Mouse (Mus musculus): ENCODE measurements around the gene Cdh24. TPM values are rescaled to one million over a fixed set of nuclear protein-coding genes. Genes with fewer than 3 reads are reported as not detected.

Gene Cdh24
- polyA plus RNA-seq, 1 experiment from 2014 or later = 2.1 TPM

GRCm38 (mm10) chr14:54591056-54591455 is 50.1 kb downstream of the Cdh24 start:
- Histone ChIP-seq H3K9me3 (ENCODE audit: control insufficient read depth, low read length) (no peaks in the 10 kb centered on the region), H3K4me1 (replicated peaks; ENCODE audit: control insufficient read depth, insufficient read depth, low read length) (peaks cover 4% of the 10 kb centered on the region; the same call in 1 of the 2 replicates), H3K4me2 (ENCODE audit: low read depth, low read length) (no peak overlapping the region), H3K27me3 (ENCODE audit: control insufficient read depth, insufficient read depth, low read depth, low read length) (no peaks in the 10 kb centered on the region), H3K36me3 (ENCODE audit: control insufficient read depth, insufficient read depth, low read length) (peaks cover 11% of the 10 kb centered on the region; the same call in 1 of the 2 replicates), H3K4me3 (ENCODE audit: low read length) (no peak overlapping the region), H3K27ac (ENCODE audit: low read length) (no peak overlapping the region), H3K9ac (ENCODE audit: low read length) (no peak overlapping the region; the same call in 1 of the 2 replicates)
- 91% methylated on average over 16 of the region's 16 CpGs for WGBS
- no peak for ATAC-seq (ENCODE audit: low read depth)

- Histone ChIP-seq H3K27me3 (ENCODE audit: control insufficient read depth, insufficient read depth, low read depth, low read length) (no peaks in the 10 kb centered on the region), H3K4me3 (ENCODE audit: low read length) (no peak overlapping the region), H3K36me3 (ENCODE audit: control insufficient read depth, insufficient read depth, low read length) (peaks cover 3% of the 10 kb centered on the region; the same call in 1 of the 2 replicates), H3K27ac (ENCODE audit: low read length) (no peak overlapping the region), H3K4me2 (ENCODE audit: low read depth, low read length) (no peak overlapping the region), H3K9me3 (ENCODE audit: control insufficient read depth, low read length) (no peaks in the 10 kb centered on the region), H3K9ac (ENCODE audit: low read length) (no peak overlapping the region), H3K4me1 (replicated peaks; ENCODE audit: control insufficient read depth, insufficient read depth, low read length) (peaks cover 2% of the 10 kb centered on the region)
- ATAC-seq (ENCODE audit: low read depth) = peak; percentile 62
- 33% methylated on average over 7 of the region's 7 CpGs for WGBS
Observed at GRCm38 (mm10) chr14:54583681-54584338, 57.4 kb downstream of the Cdh24 start.

GRCm38 (mm10) chr14:54582536-54582935 is 58.6 kb downstream of the Cdh24 start:
- ATAC-seq (ENCODE audit: low read depth) = no peak
- Histone ChIP-seq H3K27ac (ENCODE audit: low read length) (no peak overlapping the region), H3K27me3 (ENCODE audit: control insufficient read depth, insufficient read depth, low read depth, low read length) (no peaks in the 10 kb centered on the region), H3K4me3 (ENCODE audit: low read length) (no peak overlapping the region), H3K4me1 (replicated peaks; ENCODE audit: control insufficient read depth, insufficient read depth, low read length) (peaks cover 8% of the 10 kb centered on the region), H3K36me3 (ENCODE audit: control insufficient read depth, insufficient read depth, low read length) (peaks cover 3% of the 10 kb centered on the region; the same call in 1 of the 2 replicates), H3K9me3 (ENCODE audit: control insufficient read depth, low read length) (no peaks in the 10 kb centered on the region), H3K4me2 (ENCODE audit: low read depth, low read length) (no peak overlapping the region), H3K9ac (ENCODE audit: low read length) (no peak overlapping the region)
- 88% methylated on average over 9 of the region's 9 CpGs for WGBS

MicroRNAs within 50 kb of the gene (microRNA counts, 519-probe panel; counts per million panel counts)
- not detected for microRNA mmu-miR-686

Small RNA genes lying within 50 kb of the gene (microRNA-seq; reads per million reads assigned to microRNA genes)
- not detected for gene Mir686
- gene Mir6948 = not detected

Other genes with a start within 250 kb of the Cdh24 start
- gene Slc7a7, start 223.6 kb downstream of the Cdh24 start, polyA plus RNA-seq (2015; fragmentation: Nextera tagmentation; extraction: Ambion mirVana) = 14.2 and 17.0 TPM in 2 replicates
- 258 and 287 TPM in 2 replicates for gene Mrpl52, start 214.5 kb downstream of the Cdh24 start, polyA plus RNA-seq (2015; fragmentation: Nextera tagmentation; extraction: Ambion mirVana)
- 176 and 183 TPM in 2 replicates for gene Mmp14, start 209.8 kb downstream of the Cdh24 start, polyA plus RNA-seq (2015; fragmentation: Nextera tagmentation; extraction: Ambion mirVana)
- 61.9 and 64.2 TPM in 2 replicates for gene Lrp10, start 177.2 kb downstream of the Cdh24 start, polyA plus RNA-seq (2015; fragmentation: Nextera tagmentation; extraction: Ambion mirVana)
- 19.6 and 22.4 TPM in 2 replicates for gene Rem2, start 165.3 kb downstream of the Cdh24 start, polyA plus RNA-seq (2015; fragmentation: Nextera tagmentation; extraction: Ambion mirVana)
- 73.5 and 77.6 TPM in 2 replicates for gene Prmt5, start 123.8 kb downstream of the Cdh24 start, polyA plus RNA-seq (2015; fragmentation: Nextera tagmentation; extraction: Ambion mirVana)
- gene Haus4, start 86.7 kb downstream of the Cdh24 start, polyA plus RNA-seq (2015; fragmentation: Nextera tagmentation; extraction: Ambion mirVana) = 52.3 and 57.1 TPM in 2 replicates
- 41.1 and 41.2 TPM in 2 replicates for gene Ajuba, start 63.8 kb downstream of the Cdh24 start, polyA plus RNA-seq (2015; fragmentation: Nextera tagmentation; extraction: Ambion mirVana)
- gene 4931414P19Rik, start 35.4 kb downstream of the Cdh24 start, polyA plus RNA-seq (2015; fragmentation: Nextera tagmentation; extraction: Ambion mirVana) = 11.6 and 12.7 TPM in 2 replicates
- 352 and 366 TPM in 2 replicates for gene Psmb5, start 23.3 kb downstream of the Cdh24 start, polyA plus RNA-seq (2015; fragmentation: Nextera tagmentation; extraction: Ambion mirVana)
- 1.2 and 4.3 TPM in 2 replicates for gene Psmb11, start 19.9 kb downstream of the Cdh24 start, polyA plus RNA-seq (2015; fragmentation: Nextera tagmentation; extraction: Ambion mirVana)
- not detected in 2 replicates for gene Gm17606, start 412 bp downstream of the Cdh24 start, polyA plus RNA-seq (2015; fragmentation: Nextera tagmentation; extraction: Ambion mirVana)
- 73.4 and 78.9 TPM in 2 replicates for gene 1700123O20Rik, start 44.9 kb upstream of the Cdh24 start, polyA plus RNA-seq (2015; fragmentation: Nextera tagmentation; extraction: Ambion mirVana)
- 106 and 116 TPM in 2 replicates for gene Acin1, start 45.6 kb upstream of the Cdh24 start, polyA plus RNA-seq (2015; fragmentation: Nextera tagmentation; extraction: Ambion mirVana)
- 0.11 and 0.19 TPM in 2 replicates for gene Gm29776, start 57.5 kb upstream of the Cdh24 start, polyA plus RNA-seq (2015; fragmentation: Nextera tagmentation; extraction: Ambion mirVana)
- 0.28 TPM in 1 of 2 replicates, not detected in the other for gene Cebpe, start 70.8 kb upstream of the Cdh24 start, polyA plus RNA-seq (2015; fragmentation: Nextera tagmentation; extraction: Ambion mirVana)
- 1.9 and 2.0 TPM in 2 replicates for gene Slc7a8, start 140.6 kb upstream of the Cdh24 start, polyA plus RNA-seq (2015; fragmentation: Nextera tagmentation; extraction: Ambion mirVana)
- not detected in 2 replicates for gene Rnf212b, start 172.8 kb upstream of the Cdh24 start, polyA plus RNA-seq (2015; fragmentation: Nextera tagmentation; extraction: Ambion mirVana)
- gene Homez, start 229.6 kb upstream of the Cdh24 start, polyA plus RNA-seq (2015; fragmentation: Nextera tagmentation; extraction: Ambion mirVana) = 10.2 and 13.2 TPM in 2 replicates
- gene Ppp1r3e, start 236.2 kb upstream of the Cdh24 start, polyA plus RNA-seq (2015; fragmentation: Nextera tagmentation; extraction: Ambion mirVana) = 1.5 and 1.6 TPM in 2 replicates
- 3.4 and 4.2 TPM in 2 replicates for gene Bcl2l2, start 242.0 kb upstream of the Cdh24 start, polyA plus RNA-seq (2015; fragmentation: Nextera tagmentation; extraction: Ambion mirVana)
- not detected in 2 replicates for gene Gm20521, start 242.1 kb upstream of the Cdh24 start, polyA plus RNA-seq (2015; fragmentation: Nextera tagmentation; extraction: Ambion mirVana)